Mouse (Mus musculus): Measurements from ENCODE around the gene D430019H16Rik. TPM values are rescaled to one million over a fixed set of nuclear protein-coding genes. Genes with fewer than 3 reads are reported as not detected.
A peak's percentile ranks its signal among the peaks of the same experiment; 100 is the strongest.

The D430019H16Rik gene
- polyA plus RNA-seq, 1 experiment from 2014 or later: 0.01 TPM

DNA sequence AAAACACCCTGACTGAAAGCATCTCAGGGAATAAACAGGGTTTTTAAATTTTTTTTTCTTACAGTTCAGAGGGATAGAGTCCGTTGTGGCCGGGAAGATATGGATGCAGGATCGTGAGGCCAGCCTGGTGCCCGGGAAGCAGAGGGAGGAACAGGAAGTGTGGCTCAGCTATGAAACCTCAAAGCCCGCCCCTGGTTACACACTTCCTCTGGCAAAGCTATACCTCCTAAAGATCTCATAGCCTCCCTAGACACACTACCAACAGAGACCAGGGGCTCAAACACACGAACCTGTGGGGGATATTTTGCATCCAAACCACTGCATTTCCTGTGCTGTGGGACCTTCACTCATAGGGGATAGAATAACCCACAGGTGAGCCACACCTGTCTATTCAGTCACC is 7.9 kb upstream of the D430019H16Rik start:
- DNase-seq (ENCODE audit: low read depth, low spot score) (no peak), ATAC-seq (no peak)
- ChIA-PET POLR2A (no interaction called here), CTCF (no interaction called here)
- in situ Hi-C loops (cut with MboI; ENCODE audit: low pct_unique_long_range_greater_than_20kb): no loop called here
- TF ChIP-seq CTCF (IDR thresholded peaks at IDR 0.05): no peak
- peaks cover 18% of the 10 kb centered on the region for H3K27me3 ChIP-seq

DNA sequence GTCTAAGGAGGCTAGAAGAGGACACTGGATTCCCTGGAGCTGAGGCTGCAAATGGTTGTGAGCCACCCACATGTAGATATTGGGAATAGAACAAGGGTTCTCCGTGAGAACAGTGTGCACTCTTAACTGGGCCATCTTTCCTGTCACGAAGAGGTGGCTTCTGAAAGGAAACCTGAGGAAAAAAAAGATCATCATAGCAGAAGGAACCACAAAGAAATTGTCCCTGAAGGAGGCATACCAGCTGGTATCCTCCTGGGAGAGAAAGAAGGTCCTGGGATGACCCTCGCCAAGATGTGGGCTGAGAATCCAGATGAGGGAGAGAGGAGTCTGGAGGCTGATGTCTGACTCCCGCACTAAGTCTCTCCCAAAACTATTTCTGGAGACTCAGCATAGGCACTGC is 4.4 kb upstream of the D430019H16Rik start:
- DNase-seq (ENCODE audit: low read depth, low spot score) (no peak), ATAC-seq (no peak)
- H3K27me3 ChIP-seq: peaks cover 29% of the 10 kb centered on the region
- in situ Hi-C loops (cut with MboI; ENCODE audit: low pct_unique_long_range_greater_than_20kb): no loop called here
- POLR2A ChIA-PET: no interaction called here
- no peak for TF ChIP-seq CTCF (IDR thresholded peaks at IDR 0.05)
- CTCF ChIA-PET: no interaction called here

DNA sequence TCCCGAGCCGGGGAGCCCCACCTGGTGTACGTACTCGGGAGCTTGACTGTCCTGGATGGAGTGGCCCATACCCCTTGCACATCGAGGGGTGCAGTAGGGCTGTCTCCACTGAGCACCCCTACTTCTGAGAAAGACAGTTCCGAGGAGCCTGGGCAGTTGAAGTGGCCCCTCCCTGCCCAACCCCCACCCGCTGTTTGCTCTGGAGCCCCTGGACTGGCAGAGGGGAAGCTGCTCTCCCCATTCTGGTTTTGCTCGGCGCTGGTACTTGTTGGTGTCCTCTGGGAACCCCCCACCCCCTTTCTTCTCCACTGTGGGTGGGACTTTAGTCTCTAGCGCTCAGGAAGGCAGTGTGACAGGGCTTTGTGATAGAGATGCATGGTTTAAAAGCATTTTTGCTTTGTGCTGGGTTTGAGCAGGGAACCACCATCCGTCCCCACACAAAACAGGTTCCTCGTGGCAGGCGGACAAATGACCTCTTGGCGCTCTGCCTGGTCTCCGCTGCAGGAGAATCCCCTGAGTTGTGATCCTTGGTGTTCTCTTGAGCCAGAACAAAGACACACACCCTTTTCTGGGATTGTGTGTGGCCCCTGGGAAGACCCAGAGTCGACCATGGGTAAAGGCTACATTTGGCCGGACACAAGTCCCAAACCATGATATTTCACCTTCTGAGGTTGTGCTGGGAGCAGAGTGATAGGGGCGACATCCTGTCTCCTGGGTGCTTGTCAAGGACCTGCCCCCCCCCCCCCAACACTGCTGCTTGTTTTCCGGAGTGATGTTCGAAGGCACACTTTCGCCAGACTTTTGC is 804 bp downstream of the D430019H16Rik start:
- DNase-seq (ENCODE audit: low read depth, low spot score): no peak
- POLR2A ChIA-PET: no interaction called here
- in situ Hi-C loops (cut with MboI; ENCODE audit: low pct_unique_long_range_greater_than_20kb): no loop called here
- H3K27me3 ChIP-seq: peaks cover 35% of the 10 kb centered on the region
- TF ChIP-seq CTCF (IDR thresholded peaks at IDR 0.05): no peak
- ATAC-seq: no peak
- CTCF ChIA-PET: no interaction called here

DNA sequence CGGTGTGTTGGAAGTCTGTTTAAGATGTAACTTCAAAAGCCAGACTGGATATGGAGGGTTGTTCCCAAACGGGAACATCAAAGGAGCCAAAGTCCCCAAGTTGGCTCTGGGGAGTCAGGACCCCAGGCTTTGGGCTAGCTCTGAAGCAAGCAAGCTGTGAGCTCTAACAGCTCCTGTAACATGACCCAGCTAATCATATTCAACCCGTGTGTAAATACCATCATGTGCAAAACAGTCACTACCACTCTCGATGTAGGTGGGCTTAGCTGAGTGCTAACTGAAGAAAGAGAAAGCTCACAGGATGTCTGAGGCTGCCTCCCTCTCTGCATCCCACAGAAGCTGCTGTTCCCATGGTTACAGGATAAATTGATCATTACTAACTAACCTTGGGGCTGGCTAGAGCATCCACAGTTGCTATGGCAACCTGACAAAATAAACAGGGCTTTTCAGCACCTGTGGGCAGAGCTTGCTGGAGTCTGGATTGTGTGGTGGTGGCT is 1.5 kb downstream of the D430019H16Rik start:
- no peak for TF ChIP-seq CTCF (IDR thresholded peaks at IDR 0.05)
- in situ Hi-C loops (cut with MboI; ENCODE audit: low pct_unique_long_range_greater_than_20kb): no loop called here
- DNase-seq (ENCODE audit: low read depth, low spot score): no peak
- POLR2A ChIA-PET: no interaction called here
- no peak for ATAC-seq
- peaks cover 35% of the 10 kb centered on the region for H3K27me3 ChIP-seq
- CTCF ChIA-PET: no interaction called here

DNA sequence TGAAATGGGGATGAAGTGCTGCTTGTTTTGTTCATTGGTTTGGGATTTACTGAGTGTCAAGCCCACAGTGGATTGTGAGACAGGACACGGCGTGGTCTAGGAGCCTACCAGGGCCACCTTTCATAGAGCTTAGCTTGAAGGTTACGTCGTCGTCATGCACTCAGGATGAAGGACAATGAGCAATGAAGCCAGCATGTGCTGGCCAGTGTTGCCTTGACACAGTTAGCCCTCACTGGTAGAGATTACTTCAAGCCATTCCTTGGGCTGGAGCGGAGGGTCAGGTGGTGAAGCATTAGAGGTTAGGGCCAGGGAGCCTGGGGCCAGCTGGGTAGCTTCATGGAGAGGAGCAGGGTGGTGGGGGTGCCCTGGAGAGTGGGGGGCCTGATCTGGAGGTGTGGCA is 5.1 kb downstream of the D430019H16Rik start:
- in situ Hi-C loops (cut with MboI; ENCODE audit: low pct_unique_long_range_greater_than_20kb): no loop called here
- POLR2A ChIA-PET: no interaction called here

DNA sequence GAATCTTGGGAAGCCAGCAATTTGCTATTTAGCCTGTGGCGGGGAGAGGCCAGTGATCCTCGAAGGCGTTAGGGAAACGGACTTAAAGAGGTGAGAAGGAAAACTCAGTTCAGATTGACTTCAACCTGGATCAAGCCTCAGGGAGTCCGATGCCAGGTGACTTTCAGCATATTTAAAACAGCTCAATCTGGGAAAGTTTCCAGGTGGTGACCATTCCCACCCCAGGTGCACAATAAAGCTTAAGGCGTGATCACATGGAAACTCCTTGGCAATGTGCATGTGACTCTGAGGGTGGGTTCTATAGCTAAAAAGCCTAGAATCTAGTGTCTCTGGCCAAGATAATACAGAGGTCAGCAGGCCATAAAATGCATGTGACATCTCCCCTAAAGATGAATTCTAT is 7.4 kb downstream of the D430019H16Rik start:
- no peak for TF ChIP-seq CTCF (IDR thresholded peaks at IDR 0.05)
- ChIA-PET POLR2A (no interaction called here), CTCF (no interaction called here)
- in situ Hi-C loops (cut with MboI; ENCODE audit: low pct_unique_long_range_greater_than_20kb): no loop called here
- ATAC-seq (no peak), DNase-seq (ENCODE audit: low read depth, low spot score) (no peak)
- H3K27me3 ChIP-seq: peaks cover 15% of the 10 kb centered on the region

More for the DNA sequence above, 5.1 kb downstream of the D430019H16Rik start:
- DNase-seq (ENCODE audit: low read depth, low spot score) (no peak), ATAC-seq (no peak)
- TF ChIP-seq CTCF (IDR thresholded peaks at IDR 0.05): no peak
- CTCF ChIA-PET: no interaction called here
- peaks cover 25% of the 10 kb centered on the region for H3K27me3 ChIP-seq

DNA sequence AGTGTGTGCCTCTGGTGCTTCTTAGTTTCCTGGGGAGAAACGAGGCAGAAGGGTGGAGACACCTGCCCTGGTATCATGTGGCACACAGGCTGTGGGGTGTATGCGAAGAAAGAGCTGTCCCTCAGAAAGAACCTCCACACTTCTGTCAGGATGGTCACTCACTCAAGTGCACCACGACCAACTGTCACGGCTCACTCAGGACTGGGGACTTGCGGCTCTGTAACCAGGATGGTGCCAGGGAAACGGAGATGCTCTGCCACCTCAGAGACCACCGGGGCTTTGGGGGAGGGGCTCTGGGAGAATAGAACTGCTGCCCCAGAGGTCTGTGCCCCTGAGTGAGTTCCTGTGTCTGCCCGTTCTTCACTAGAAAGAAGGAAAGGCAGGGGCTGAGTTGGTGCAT is 15.4 kb downstream of the D430019H16Rik start:
- ATAC-seq (no peak), DNase-seq (ENCODE audit: low read depth, low spot score) (no peak)
- ChIA-PET POLR2A (no interaction called here), CTCF (interaction anchor here (0.6 kb wide), 1 partner anchor 17 kb away, joined by 3 read pairs; no protein-coding TSS in a partner anchor)
- in situ Hi-C loops (cut with MboI; ENCODE audit: low pct_unique_long_range_greater_than_20kb): no loop called here
- peaks cover 3% of the 10 kb centered on the region for H3K27me3 ChIP-seq
- no peak for TF ChIP-seq CTCF (IDR thresholded peaks at IDR 0.05)

DNA sequence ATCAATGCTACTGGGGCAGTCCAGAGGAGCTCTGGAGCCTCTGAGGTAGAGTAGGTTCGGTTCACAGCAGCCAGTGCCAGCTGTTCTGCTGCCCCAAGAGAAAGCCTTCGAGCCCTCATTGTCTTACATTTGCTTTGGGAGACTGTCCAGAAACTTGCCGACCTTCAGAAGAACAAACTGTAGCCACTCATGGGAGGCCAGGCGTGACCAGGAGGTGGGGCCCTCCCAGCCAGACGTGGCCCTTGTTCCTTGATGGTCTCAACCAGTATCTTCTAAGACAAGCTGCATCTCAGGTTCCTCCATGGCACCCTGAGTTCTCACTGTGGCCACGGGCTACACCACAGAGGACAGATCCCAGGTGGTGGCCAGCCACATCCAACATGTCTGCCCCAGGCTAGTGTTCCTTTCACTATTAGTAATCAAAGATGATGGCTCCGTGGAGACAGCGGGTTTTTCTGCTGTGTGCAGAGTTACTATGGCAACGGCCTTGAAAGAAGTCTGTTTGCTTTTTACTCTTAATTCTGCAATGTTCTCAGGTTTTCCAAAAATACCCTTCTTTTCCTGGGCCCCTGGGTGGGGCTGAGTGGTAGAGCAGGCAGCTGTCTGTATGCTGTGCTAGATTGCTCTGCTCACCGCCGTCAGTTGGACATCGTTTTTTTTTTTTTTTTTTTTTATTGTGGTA is 21.7 kb downstream of the D430019H16Rik start:
- peaks cover 3% of the 10 kb centered on the region for H3K27me3 ChIP-seq
- TF ChIP-seq CTCF (IDR thresholded peaks at IDR 0.05): no peak
- no peak for DNase-seq (ENCODE audit: low read depth, low spot score)
- in situ Hi-C loops (cut with MboI; ENCODE audit: low pct_unique_long_range_greater_than_20kb): no loop called here
- no peak for ATAC-seq
- CTCF ChIA-PET: interaction anchor here (1.1 to 1.2 kb wide), 2 partner anchors 10 to 15 kb away, joined by 3 read pairs; no protein-coding TSS in a partner anchor
- POLR2A ChIA-PET: interaction anchor here (0.6 kb wide), 1 partner anchor 81 kb away, joined by 3 read pairs; no protein-coding TSS in a partner anchor

DNA sequence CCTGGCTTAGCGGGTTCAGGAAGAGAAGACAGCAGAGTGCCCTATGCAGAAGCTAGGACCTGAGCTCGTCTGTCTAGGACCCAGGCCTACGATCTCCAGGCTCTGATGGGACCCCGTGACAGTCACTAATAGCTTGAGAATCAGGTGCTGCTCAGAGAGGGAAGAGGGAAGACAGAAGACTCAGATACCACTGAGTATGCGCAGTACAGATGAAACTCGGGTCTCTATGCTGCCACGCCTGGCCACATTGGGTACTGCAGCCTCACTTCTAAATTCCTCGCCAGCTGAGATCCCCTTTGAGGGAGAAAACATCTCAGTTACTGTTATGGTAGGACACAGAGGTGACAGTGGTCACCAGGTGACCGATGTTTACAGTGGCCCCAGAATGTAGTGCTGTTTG is 22.8 kb downstream of the D430019H16Rik start:
- ChIA-PET CTCF (interaction anchor here (1.2 kb wide), 1 partner anchor 9 kb away, joined by 3 read pairs; no protein-coding TSS in a partner anchor), POLR2A (no interaction called here)
- H3K27me3 ChIP-seq: peaks cover 7% of the 10 kb centered on the region
- ATAC-seq: no peak
- in situ Hi-C loops (cut with MboI; ENCODE audit: low pct_unique_long_range_greater_than_20kb): no loop called here
- no peak for DNase-seq (ENCODE audit: low read depth, low spot score)
- TF ChIP-seq CTCF (IDR thresholded peaks at IDR 0.05): no peak

DNA sequence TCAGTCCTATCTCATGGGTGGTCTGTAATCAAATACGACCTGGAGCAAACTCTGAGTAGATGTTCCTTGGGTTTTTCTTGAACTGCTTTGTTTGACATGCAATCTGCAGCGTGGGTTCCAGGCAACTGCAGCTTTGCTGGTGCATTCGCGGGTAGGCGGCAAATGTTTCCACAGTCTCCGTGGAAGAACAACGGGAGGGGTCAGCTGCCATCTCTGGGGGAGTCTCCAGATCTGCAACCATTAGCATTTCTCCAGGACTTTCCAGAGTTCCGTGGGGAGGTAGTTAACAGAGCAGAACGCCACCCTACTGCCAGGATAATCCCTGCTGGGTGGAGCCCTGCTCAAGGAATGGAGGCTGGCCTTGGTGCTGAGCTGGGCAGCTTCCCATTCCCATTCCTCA is 23.3 kb downstream of the D430019H16Rik start:
- ChIA-PET POLR2A (no interaction called here), CTCF (no interaction called here)
- no peak for TF ChIP-seq CTCF (IDR thresholded peaks at IDR 0.05)
- peak; percentile 21 for ATAC-seq
- DNase-seq (ENCODE audit: low read depth, low spot score): no peak
- peaks cover 8% of the 10 kb centered on the region for H3K27me3 ChIP-seq
- in situ Hi-C loops (cut with MboI; ENCODE audit: low pct_unique_long_range_greater_than_20kb): no loop called here

DNA sequence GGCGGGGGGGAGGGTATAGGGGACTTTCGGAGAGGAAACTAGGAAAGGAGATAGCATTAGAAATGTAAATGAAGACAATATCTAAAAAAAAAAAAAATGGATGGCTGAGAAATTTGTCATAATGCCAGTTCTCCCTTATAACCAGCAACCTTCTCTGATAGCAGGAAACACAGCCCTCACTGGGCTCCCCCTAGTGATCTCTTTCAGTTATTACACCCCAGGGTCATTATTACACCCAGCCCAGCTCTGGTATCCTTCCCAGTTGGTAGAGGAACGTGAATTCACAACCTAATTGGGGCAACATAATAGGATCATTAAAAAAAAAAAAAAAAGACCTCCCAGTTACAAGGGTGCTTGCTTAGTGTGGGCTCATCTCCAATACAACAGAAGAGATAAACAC is 29.8 kb downstream of the D430019H16Rik start:
- ChIA-PET POLR2A (no interaction called here), CTCF (no interaction called here)
- TF ChIP-seq CTCF (IDR thresholded peaks at IDR 0.05): no peak
- ATAC-seq (no peak), DNase-seq (ENCODE audit: low read depth, low spot score) (no peak)
- in situ Hi-C loops (cut with MboI; ENCODE audit: low pct_unique_long_range_greater_than_20kb): loop anchor here (10.0 kb wide), 1 partner anchor 49 kb away; no protein-coding TSS in a partner anchor
- peaks cover 34% of the 10 kb centered on the region for H3K27me3 ChIP-seq

All from Patski (cell line).